Mouse (Mus musculus) A20 (cell line): ENCODE data around the gene Borcs8.

Experiments used
- DNase-seq: peaks from one replicate; pipeline ENCODE4 v3.0.0-alpha.2; 2011; ENCODE audit warnings: low read depth, low spot score

Borcs8 gene

DNA sequence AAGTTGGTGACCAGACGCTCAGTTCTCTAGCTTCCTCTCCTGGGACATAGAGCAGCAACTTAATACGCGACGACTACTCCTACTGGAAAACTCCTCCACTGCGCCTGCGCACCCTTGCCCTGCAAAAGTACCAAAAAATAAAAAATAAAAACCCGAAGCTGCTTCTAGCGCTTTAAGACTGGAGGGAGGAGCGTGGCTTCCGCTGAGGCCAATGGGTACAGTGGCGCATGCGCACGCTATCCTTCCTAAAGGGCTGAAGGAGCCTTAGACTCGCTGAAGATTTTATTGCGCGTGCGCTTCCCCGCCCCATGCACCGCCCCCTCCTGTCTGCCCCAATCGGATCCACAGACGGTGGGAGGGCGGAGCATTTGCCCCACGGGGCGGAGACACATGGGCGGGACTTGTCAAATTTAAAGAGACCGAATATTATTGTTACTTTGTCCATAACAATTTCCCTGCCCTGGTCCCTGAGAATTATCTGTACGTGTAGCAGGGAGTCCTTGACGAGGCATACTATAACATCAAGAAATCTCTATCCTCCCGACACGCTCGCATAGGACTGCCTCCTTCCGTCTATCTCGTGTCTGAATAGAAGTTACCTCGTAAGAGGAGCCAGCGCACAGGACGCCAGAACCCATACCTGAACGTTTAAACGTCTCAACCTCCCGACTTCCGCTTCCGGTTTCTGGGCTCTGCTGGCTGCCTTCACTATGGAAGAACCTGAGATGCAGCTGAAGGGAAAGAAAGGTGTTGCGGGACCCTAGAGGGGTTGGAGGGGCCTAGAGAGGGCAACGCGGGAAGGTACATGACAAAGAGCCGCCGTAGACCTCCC is at the start of gene Borcs8, which contains the start of the genes Rfxank and Mef2b:
TSS of gene Borcs8 (plus strand) at position 474 of the 832 bp plus-strand sequence.
TSS of gene Rfxank (minus strand) at position 129 of the 832 bp plus-strand sequence.
TSS of gene Mef2b (plus strand) at position 686 of the 832 bp plus-strand sequence.
- DNase-seq, result peak; percentile 100

DNA sequence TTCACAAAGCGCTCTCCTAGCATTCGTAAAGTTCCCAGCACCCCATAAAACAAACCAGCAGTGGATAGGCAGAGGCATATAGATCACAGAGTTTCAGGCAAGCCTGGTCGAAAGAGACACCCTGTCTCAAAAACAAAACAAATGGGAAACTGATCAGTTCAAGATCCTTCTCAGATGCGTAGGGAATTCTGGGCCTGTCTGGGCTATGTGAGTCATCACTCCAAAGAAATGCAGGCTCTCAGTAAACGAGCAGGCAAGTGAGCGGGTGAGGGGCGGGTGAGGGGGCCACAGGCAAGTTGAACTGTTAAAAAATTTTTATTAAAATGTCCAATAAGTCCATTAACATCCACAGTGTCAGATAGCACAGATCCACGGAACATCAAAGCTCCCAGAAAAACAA is 46.5 kb upstream of the Borcs8 start:
- DNase-seq, result no peak

DNA sequence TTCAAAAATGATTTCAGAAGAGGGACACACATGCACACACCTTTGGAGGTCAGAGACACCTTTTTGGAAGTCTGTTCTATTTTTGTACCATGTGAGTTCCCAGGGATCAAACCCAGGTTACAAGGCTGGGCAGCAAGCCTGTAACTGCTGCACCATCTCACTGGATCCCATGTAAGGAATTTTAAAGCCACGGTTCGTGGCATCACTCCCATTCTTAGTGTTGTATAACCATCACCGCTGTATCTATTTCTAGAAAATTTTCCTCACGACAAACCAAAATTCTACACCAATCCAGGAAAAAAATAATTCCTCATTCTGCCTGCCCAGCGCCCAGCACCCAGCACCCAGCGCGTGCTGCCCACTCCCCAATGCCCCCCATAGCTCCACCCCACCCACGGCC is 40.0 kb upstream of the Borcs8 start:
- no peak for DNase-seq

DNA sequence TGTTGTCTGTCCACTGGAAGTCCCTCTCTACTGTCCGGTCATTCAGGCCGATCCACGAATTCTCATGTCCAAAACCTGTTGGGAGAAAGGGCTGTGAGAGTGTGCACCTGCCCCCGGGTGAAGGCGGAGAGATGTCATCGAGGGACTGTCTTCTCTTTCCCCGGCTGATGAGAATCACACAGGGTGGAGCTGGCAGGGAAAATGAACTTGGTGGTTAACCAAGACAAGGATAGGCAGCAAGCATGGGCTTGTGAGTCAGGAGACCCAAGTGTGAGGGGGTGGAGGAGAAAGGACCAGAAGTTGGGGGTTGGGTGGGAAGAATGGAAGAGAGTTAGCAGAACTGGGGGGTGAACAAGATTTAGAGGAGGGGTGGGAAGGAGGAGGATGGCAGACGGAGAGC is 39.1 kb upstream of the Borcs8 start:
- no peak for DNase-seq

DNA sequence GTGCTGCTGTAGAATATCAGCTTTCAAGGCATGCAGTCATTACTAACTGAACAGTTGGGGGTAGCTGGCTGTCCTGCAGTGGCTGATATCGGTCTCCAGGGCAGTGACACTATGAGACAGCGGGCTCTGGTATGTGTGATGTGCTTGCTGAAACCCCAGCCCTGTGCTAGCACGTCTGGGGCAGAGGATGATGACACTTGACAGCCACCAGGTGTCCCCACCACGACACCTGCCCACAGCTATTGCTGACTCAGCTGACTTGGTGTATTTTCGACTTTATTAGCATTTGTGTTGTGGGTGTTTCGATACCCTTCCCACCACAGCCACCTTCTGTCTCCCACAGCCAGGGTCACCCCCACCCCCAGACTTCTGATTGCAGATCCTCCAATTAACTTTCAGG is 34.8 kb upstream of the Borcs8 start:
- peak; percentile 78 for DNase-seq

DNA sequence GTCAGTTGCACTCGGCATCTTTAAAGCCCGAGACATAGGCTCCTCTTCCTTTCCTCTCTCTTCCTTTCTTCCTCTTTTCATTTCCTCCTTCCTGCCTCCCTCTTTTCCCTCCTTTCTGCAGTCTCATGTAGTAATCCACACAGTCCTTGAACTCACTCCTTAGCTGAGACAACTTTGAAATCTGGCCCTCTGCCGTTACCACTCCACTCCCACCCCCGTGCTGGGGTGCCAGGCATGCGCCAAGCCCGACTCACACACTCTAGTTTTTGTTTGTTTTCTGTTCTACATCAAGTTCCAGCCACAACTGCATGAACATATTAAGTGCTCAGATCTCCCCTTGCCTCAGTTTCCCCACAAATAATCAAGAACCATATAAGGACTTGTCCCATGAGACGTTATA is 34.4 kb upstream of the Borcs8 start:
- DNase-seq, result no peak

DNA sequence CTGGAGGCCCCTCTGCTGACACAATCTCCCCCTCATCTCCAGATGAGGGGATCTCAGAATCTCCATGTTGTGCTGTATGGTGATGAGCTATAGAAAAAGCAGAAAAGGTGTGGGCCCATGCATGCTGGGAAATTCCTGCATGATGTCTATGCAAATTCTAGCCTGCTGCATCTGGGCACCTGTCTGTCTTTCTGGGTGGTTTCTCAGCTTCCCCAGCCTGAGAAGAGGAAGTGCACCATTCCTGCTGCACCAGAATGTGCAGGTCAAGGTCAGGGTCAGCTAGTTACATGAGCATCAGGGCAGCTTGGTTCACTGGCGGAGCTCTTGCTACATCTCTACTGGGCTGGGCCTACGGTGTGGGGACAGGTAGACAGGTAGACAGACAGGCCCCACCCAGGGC is 28.8 kb upstream of the Borcs8 start:
- peak; percentile 88 for DNase-seq

DNA sequence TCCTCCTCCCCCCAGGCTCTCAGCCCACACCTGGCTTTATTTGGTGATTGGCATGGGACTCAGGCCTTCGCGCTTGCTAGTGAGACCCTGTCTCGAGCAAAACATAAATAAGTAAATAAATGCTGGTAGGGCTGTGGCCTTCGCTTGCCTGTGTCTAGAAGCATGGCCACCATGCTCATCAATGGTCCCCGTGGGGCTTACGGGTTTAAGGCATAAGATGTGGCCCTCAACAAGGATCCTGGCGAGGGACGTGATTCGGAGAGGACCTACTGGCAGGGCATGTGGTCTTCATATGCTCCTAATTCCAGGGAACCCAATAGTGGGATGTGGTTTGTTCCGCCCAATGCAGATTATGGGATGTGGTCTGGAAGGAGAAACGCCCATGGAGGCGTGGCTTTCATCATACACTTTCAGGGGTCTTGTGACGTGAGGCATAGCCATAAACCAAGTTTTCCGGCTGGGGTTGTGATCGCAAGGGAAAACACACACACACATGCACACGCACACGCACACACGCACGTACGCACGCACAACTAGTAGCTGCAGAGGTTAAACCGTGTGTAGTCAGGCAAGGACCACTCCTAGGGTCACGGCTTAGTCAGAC is 28.0 kb upstream of the Borcs8 start:
- no peak for DNase-seq

DNA sequence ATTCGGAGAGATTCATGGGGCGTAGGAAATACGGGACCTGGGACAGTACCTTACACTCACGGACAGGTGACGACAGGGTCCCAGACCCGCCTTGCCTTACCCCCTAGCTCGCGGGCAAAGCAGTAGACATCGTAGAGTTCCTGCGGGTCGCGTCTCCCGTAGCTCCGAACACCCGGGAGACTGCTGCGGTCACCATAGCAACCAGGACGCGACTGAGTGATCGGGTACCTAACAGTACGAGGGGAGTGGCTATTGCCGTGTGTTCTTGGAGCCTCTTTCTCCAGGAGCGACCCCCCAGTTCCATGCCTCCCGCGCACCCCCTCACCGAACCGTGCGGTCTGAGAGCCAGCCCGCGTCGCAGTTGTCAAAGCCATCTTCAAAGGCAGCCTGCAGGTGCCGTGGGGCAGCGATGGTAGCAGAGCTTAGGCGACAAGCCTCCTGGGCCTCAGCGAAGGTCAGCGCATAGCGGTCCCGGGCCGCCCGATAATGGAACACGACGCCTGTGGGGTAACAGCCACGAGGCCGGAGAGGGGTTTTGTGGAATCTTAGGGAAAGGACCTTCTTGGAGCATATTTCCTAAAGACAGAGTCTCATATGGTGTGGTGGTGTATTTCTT is 26.8 kb upstream of the Borcs8 start:
- DNase-seq, result no peak

DNA sequence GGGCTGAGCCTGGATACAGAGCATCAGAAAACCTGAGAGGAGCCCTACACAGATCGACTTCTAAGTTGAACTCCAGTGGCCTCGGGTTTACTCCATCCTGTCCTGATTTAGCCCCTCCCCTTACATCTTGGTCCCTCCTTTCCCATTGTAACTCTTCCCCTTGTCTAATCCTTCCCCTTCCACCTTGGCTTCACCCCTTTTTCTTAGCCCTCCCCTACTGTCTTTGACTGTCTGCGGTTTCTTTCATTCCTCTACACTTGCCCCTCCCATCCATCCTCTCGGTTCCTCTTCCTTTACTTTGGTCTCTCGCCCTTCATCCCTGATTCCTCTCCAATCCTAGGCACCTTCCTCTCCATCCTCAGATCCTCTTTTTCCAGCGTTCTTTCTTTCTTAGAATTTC is 24.8 kb upstream of the Borcs8 start:
- no peak for DNase-seq

DNA sequence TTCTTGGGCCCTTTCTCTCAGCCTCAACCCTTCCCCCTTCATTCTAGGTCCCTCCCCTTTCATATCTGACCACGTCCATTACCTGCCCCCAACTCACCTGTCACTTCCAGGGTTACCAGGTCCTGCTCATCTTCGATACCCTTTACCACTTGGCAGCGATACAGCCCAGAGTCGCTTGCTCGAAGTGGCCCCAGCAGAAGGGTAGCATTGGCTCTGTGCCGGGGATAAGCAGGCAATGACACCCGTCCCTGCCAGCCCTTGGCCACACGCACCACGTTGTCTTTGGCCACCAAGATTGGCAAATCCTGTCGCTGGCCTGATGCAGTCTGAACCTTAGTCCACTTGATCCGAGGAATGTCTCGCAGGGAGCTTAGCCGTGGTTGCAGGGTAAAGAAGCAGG is 24.4 kb upstream of the Borcs8 start:
- DNase-seq, result no peak

DNA sequence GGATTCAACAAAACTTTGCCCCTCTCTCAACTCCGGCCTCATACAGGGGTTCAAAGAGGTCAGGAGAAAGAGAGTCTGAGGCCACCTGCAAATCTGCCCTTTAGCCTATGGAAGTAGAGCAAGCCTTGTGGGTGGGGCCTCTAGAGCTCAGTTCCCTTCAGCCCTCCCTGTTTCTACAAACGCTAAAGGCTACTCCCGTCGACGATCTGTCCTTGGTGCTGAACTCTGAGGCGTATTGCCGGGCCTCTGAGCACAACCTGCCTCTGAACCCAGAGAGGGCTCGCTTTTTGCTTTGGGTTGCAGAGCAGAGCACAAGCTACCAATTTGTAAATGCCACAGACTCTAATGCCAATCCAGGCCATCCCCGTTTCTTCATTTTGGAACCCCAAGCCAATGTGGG is 21.7 kb upstream of the Borcs8 start:
- peak; percentile 68 for DNase-seq

DNA sequence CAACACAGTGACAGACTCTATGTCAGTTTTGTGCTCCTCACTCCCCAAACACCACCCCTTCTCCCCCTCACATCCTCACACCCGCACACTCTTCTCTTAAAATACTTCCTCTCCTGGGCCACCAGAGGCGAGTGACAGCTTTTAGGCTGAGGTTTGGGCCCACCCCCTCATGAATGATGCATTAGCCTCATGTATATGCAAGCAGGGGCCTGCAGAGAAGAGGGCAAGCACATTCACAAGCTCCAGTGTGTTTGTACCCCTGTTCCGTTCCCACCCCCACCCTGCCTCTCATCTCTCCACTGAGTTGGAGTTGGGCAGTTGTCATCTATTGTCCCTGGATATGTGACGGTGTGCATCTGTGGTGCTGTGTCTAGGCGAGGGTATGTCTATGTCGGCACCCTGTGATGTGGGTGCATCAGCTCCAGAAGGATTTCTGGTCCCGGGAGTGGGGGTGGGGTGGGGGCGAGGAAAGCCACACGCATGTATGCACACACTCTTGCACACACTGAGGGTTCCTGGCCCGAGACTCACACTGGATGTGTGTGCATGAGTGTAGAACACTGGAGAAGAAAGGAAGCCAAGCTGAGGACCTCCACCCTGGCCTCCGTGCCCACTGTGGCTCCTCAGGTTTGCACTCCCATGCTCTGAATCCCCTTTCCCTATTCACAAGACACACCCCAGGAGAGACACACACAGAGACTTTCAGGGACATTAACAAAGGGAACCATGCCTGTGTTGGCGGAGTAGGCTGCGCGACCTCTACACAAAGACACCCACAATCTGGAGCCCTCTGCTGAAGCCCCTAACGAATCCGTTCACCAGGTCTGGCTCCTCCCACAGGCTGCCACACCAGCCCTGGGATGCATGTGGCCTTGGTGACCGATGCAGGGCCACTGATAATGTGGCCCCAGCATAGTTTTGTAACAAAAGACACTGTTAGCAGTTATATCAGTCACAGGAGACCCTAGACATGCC is 20.3 kb upstream of the Borcs8 start:
- peak; percentile 19 for DNase-seq

DNA sequence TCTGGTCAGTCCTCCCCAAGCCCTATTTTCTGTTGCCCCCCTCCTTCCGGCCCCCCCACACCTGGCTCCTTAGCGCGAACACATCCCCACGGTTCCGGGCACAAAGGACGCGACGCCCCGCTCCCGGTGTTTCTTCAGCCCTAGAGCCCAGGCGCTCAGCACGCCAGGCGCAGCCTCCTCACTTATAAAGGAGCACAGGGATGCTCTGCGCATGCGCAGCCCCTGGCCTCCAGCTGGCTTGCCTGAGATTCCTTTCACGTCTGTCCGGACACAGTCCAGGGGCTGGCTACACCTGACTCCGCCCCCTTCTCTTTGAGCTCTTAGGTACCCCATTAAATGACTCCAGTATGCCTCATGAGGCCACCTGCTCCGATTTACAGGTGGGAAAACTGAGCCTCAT is 18.6 kb upstream of the Borcs8 start, which contains the start of gene Ncan:
TSS of gene Ncan (minus strand) at position 207 of the 400 bp plus-strand sequence.
- no peak for DNase-seq

DNA sequence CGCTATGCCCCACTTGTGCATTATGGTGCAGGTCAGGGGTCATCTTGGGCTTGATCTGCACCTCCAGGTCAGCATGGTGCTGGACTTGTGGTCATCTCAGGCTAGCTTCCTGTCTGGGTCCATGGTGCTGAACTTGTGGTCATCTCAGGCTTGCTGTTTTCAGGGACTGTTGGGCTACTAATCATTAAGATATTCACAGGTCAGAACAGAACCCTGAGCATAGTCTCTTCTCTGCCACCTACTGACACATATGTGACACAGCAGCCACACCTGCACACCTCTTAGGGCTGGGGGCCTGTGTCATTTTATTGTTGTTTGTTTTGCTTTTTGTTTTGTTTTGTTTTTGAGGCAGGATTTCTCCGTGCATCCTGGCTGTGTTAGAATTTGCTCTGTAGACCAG is 16.4 kb upstream of the Borcs8 start:
- peak; percentile 49 for DNase-seq

DNA sequence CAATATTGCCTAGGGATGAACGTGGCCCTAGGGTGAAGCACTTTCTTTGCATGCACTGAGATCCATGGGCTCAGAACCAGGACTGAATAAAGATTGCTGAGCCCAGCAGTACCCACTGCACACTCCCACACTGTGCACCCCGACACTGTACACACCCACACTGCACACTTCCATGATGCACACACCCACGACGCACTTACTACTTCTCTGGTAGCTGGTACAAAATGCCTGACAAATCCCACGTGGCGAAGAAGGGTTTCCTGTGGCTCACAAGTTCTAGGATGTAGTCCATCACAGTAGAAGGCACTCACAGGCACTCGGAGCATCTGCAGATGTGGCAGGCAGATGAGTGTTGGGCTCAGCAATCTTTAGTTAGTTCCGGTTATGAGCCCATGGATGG is 14.3 kb upstream of the Borcs8 start:
- DNase-seq, result no peak

DNA sequence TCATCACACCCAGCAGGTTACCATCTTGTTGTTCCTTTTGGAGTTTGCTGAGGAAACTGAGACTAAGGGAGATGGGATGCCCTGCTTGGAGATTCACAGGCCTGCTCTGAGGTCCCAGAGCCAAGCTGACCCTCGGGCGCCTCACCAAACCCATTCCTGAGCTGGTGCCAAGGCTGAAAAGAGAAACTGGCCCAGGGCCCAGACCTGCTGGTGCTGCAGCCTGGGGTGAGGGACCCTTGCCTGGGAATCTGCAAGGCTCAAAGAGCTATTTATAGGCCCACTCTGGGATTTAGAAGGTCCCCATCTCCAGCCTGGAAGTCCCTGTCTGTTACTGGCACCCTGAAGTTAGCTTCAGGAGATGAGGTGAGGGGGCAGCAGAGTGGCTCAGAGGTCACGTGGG is 10.9 kb upstream of the Borcs8 start:
- no peak for DNase-seq

DNA sequence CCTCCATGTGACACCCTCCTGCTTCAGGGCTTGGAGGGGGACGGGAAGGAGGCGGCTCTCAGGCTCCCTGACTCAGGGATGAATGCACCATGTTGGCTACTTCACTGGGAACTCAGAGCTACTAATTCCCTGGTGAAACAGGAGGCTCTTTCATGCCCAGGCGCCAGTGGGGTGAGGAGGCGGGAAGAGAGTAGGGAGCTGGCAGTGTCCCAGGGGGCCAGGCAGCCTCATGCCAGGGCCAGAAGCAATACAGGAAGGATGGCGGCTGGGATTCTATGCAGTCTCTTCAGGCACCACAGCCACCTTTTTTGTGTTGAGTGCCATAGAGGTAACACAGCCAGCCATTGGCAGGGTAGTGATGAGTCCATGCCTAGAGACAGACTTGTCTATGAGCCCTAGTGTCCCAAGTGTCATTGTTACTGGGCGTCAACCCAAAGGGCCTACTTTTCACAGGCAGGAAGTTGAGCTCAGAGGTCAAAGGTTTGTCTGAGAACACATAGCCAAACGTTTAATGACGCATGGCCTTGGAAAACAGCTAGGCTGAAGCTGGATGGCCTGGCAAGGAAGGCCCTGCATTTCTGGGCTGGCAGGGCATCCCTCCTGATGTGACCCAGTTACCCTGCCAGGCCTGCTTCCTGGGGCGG is 9.9 kb upstream of the Borcs8 start:
- no peak for DNase-seq

DNA sequence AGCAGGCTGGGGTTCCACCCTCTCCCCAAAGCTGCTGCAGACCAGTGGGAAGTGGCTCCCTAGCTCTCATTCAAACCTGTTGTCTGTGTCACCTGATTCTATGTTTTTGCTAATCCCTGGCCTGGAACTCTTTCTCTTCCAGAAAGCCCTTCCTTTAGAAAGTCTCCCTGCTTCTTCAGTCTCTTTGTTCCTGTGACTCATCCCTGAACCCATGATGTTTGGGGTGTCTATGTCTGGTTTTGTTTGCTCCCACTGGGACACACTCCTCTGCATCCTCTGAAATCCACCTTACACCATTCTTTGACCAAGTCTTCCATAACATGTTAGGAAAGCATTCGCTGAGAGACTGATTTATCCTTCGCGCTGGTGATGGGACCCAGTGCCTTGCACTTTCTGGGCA is 9.2 kb upstream of the Borcs8 start:
- DNase-seq, result no peak

DNA sequence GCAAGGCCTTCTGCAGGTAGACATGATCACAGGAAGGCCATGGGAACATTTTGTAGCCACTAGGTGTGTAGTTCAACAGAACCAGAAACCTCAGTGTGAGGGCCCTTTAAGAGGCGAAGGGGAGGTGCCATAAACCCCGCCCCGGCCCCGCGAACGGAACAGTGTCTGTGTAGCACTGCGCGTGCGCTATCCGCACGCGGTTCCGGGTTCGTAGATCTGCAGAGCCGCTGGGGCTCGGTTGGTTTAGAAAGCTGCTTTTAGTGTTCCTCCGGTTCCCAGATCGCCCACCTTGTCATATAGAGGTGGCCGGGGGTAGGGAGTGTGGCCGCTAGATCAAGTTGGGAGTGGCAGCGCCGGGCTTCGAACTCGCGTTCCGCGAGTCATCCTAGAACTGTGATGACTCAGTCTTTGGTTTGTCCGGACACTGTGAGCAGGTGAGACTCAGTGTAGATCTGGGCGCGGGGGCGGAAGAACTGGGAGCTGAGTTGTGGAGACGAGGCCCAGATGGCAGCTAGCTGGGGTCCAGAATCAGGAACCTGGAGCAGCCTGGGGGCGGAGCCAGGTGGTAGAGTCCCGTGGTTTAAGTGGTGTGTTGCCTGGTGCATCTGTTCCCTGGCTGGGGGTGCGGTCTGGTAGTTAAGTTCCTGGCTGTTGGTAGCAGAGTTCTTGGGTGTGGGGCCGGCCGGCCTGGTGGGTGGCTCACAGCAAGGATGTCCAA is 8.0 kb upstream of the Borcs8 start, which contains the start of gene Nr2c2ap:
TSS of gene Nr2c2ap (plus strand) at position 168 of the 718 bp plus-strand sequence.
- DNase-seq, result peak; percentile 95
